Mouse (Mus musculus) heart, adult 2 months (tissue): Measurements from ENCODE around the gene Farsa.

Experiments
- CTCF ChIP-seq: fragments of 200-600 bp; IDR thresholded peaks from 2 replicates; pipeline ENCODE4 v1.8.1; 2022; ENCODE audit warnings: antibody characterized with exemption, mild to moderate bottlenecking, moderate library complexity
- POLR2A ChIP-seq: fragments of 200-500 bp; IDR thresholded peaks from 2 replicates; pipeline ENCODE4 v1.6.1; 2011; ENCODE audit warnings: mild to moderate bottlenecking, low read depth, low read length, control low read depth; ENCODE audit not compliant: insufficient read depth

DNA sequence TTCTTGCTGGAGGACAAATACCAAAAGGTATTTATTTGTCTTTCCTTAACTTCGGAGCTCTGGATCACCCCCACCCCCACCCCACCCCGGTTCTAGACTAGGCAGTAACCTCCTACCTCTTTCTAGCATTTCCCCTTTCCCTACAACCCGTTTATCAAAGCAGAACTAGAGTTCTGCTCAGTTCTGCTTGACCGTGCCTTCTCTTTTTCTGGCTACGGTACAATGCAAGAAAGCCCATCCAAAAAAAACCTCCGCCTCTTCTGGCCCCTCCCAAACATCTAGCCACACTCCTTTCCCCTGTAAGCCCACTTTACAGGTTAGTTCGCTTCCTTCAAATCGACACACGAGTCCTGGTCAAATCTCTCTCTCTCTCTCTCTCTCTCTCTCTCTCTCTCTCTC lies 56.7 kb downstream of the Farsa start:
- TF ChIP-seq CTCF (no peak), POLR2A (no peak)
